Comparison of ENCODE assay signal across 8 mouse cellular contexts in the genomic region with DNA sequence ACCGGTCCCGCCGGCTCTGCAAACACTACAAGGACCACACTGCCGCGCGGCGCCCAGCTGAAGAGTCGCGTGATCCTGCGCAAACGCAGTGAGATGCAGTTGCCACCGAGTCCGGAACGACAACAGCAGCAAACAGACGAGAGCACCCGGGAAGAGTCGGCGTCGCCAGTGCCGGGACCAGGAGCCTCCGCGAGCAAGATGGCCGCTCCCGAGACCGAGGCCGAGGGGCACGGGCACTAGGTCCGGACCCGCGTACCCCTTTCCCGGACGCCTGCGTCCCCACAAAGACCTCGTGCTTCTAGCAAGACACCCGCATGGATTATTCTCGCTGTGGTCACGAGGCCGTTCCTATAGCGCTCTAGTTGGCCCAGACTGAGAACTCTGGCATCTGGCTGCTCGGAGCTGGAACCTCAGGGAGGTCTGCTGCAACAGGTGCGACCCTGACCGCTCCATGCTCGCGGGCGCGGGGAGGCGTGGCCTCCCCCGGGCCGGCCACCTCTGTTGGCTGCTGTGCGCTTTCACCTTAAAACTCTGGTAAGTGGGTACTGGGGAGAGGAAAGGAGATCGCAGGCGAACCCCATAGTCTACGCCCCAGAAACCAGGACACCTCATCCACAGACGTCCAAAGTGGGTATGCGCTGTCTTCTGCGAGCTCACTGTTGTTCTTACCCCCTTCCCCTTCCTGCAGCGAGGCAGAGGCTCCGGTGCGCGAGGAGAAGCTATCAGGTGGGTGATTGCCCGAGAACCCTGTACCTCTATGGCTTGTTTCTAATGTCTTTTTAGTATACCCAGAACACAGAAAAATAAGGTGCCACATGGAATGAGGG. TPM values are rescaled to one million over a fixed set of nuclear protein-coding genes. Genes with fewer than 3 reads are reported as not detected.
DNase-seq lines count a peak whose midpoint lies in the region; ATAC-seq and TF ChIP-seq lines count a peak whose summit lies in the region.

A gene (plus strand): TSS at position 91 of the 827 bp plus-strand sequence.

- peaks cover 21% of the 10 kb centered on the region for H3K36me3 ChIP-seq in C2C12 (ENCODE audit: control insufficient read depth, insufficient read depth)
- peaks cover 26% of the 10 kb centered on the region for H3K36me3 ChIP-seq in heart, embryonic 12.5 days
- peaks cover 39% of the 10 kb centered on the region for H3K36me3 ChIP-seq in liver, embryonic 12.5 days
- H3K36me3 ChIP-seq in stomach, embryonic 15.5 days = 0 out of 2 replicates have a peak, but pooled peaks cover 7% of the 10 kb centered on the region

- peak; percentile 99 for DNase-seq in brain, embryonic 14.5 days (ENCODE audit: low read depth)
- peak; percentile 95 for DNase-seq in kidney, postnatal 10 days
- DNase-seq in natural killer cell, adult 2 months (ENCODE audit: low spot score in 2 of 2) = peak; percentile 84 to 89

- H3K4me2 ChIP-seq in heart, embryonic 12.5 days = peak within 1 kb of the TSS; percentile 81
- H3K4me2 ChIP-seq in liver, embryonic 12.5 days = peak within 1 kb of the TSS; percentile 88
- peak within 1 kb of the TSS; percentile 80 for H3K4me2 ChIP-seq in stomach, embryonic 15.5 days

- ATAC-seq in erythroid progenitor cell, adult 5-6 weeks (replicated peaks; ENCODE audit: low FRiP score, poor library complexity, severe bottlenecking) = peak; percentile 84
- ATAC-seq in heart, embryonic 12.5 days (ENCODE audit: insufficient number of reproducible peaks, low FRiP score) = peak; percentile 95
- peak; percentile 95 for ATAC-seq in liver, embryonic 12.5 days
- ATAC-seq in stomach, embryonic 15.5 days (ENCODE audit: insufficient read depth, low FRiP score, low read depth) = peak; percentile 96

- H3K4me1 ChIP-seq in heart, embryonic 12.5 days (replicated peaks) = peaks cover 5% of the 10 kb centered on the region
- H3K4me1 ChIP-seq in liver, embryonic 12.5 days = peaks cover 18% of the 10 kb centered on the region
- H3K4me1 ChIP-seq in stomach, embryonic 15.5 days = no peaks in the 10 kb centered on the region

- no peak for TF ChIP-seq CTCF in C2C12 (IDR thresholded peaks at IDR 0.05; ENCODE audit: control insufficient read depth, insufficient read depth, insufficient read length)
- no peak for TF ChIP-seq CTCF in brain, embryonic 14.5 days (IDR thresholded peaks at IDR 0.05; ENCODE audit: borderline replicate concordance, extremely low read depth, insufficient read depth, insufficient read length)

- H3K9ac ChIP-seq in heart, embryonic 12.5 days = peak within 1 kb of the TSS; percentile 80
- peak within 1 kb of the TSS; percentile 84 for H3K9ac ChIP-seq in liver, embryonic 12.5 days
- peak within 1 kb of the TSS; percentile 85 for H3K9ac ChIP-seq in stomach, embryonic 15.5 days

- H3K4me3 ChIP-seq in C2C12 (ENCODE audit: insufficient read depth, poor library complexity, severe bottlenecking) = peak within 1 kb of the TSS; percentile 85
- peak within 1 kb of the TSS; percentile 84 for H3K4me3 ChIP-seq in heart, embryonic 12.5 days
- H3K4me3 ChIP-seq in liver, embryonic 12.5 days = peak within 1 kb of the TSS; percentile 83
- H3K4me3 ChIP-seq in stomach, embryonic 15.5 days (replicated peaks) = peak within 1 kb of the TSS; percentile 84

- under 1% methylated on average over 61 of the region's 61 CpGs for WGBS in heart, embryonic 12.5 days
- under 1% methylated on average over 61 of the region's 61 CpGs for WGBS in liver, embryonic 12.5 days (ENCODE audit: insufficient replicate concordance)
- WGBS in stomach, embryonic 15.5 days = under 1% methylated on average over 61 of the region's 61 CpGs

- H3K79me3 ChIP-seq in C2C12 (ENCODE audit: low read depth) = peaks cover 3% of the 10 kb centered on the region

- peak within 1 kb of the TSS; percentile 70 for H3ac ChIP-seq in C2C12 (ENCODE audit: control insufficient read depth, insufficient read length, low read depth)

- H3K27me3 ChIP-seq in C2C12 (ENCODE audit: control insufficient read depth, insufficient read depth, insufficient read length) = no peaks in the 10 kb centered on the region
- H3K27me3 ChIP-seq in heart, embryonic 12.5 days (replicated peaks) = no peaks in the 10 kb centered on the region
- H3K27me3 ChIP-seq in liver, embryonic 12.5 days (replicated peaks) = no peaks in the 10 kb centered on the region
- no peaks in the 10 kb centered on the region for H3K27me3 ChIP-seq in stomach, embryonic 15.5 days (replicated peaks)

- no peaks in the 10 kb centered on the region for H3K9me3 ChIP-seq in heart, embryonic 12.5 days (replicated peaks)
- 0 out of 2 replicates have a peak, but pooled peaks cover 3% of the 10 kb centered on the region for H3K9me3 ChIP-seq in liver, embryonic 12.5 days (replicated peaks)
- H3K9me3 ChIP-seq in stomach, embryonic 15.5 days = no peaks in the 10 kb centered on the region

- peak within 1 kb of the TSS; percentile 93 for H3K27ac ChIP-seq in heart, embryonic 12.5 days (ENCODE audit: poor library complexity, severe bottlenecking)
- peak within 1 kb of the TSS; percentile 88 for H3K27ac ChIP-seq in liver, embryonic 12.5 days
- H3K27ac ChIP-seq in stomach, embryonic 15.5 days = peak within 1 kb of the TSS; percentile 91

- peak; percentile 85; the same call in 1 of the 2 replicates for TF ChIP-seq POLR2A in brain, embryonic 14.5 days (IDR thresholded peaks at IDR 0.05; ENCODE audit: borderline replicate concordance, extremely low read depth, insufficient read depth, insufficient read length, poor library complexity, severe bottlenecking)

- H3K79me2 ChIP-seq in C2C12 (ENCODE audit: control insufficient read depth, insufficient read depth) = peaks cover 16% of the 10 kb centered on the region

TF ChIP-seq in C2C12, 6 proteins besides CTCF, POLR2A, EP300 and RAD21:
- TF ChIP-seq MAX (IDR thresholded peaks at IDR 0.05) (peak; percentile 76), MYOG (IDR thresholded peaks at IDR 0.05; ENCODE audit: control insufficient read depth, extremely low read depth, insufficient read length) (no peak), USF1 (IDR thresholded peaks at IDR 0.05; ENCODE audit: low read depth) (peak; percentile 71), MYOD1 (IDR thresholded peaks at IDR 0.05; ENCODE audit: control insufficient read depth, insufficient read length, low read depth) (peak; percentile 58), CEBPB (IDR thresholded peaks at IDR 0.05; ENCODE audit: low read depth) (no peak)

RNA-seq across cellular contexts. Expression of the gene that starts here (rescaled TPM):
- polyA plus RNA-seq in C2C12 (2012; fragmentation: generic; extraction: Trizol) = 36.1 TPM
- polyA plus RNA-seq in brain, embryonic 14.5 days (2012; rRNA removed) = 48.4 and 76.8 TPM in 2 replicates
- 10.9 and 46.5 TPM in 2 replicates for total RNA-seq in erythroid progenitor cell, adult 5-6 weeks (2015; ENCODE audit: low replicate concordance)
- 1.9 and 9.1 TPM in 2 replicates for total RNA-seq in erythroid progenitor cell, adult 5-6 weeks (2017; ENCODE audit: low replicate concordance)
- 83.0 and 84.3 TPM in 2 replicates for polyA plus RNA-seq in heart, embryonic 12.5 days (2016; fragmentation: Nextera tagmentation; extraction: Ambion mirVana)
- polyA plus RNA-seq in liver, embryonic 12.5 days (2016; fragmentation: Nextera tagmentation; extraction: Ambion mirVana) = 64.9 and 66.4 TPM in 2 replicates
- polyA plus RNA-seq in stomach, embryonic 15.5 days (2015; fragmentation: Nextera tagmentation; extraction: Ambion mirVana) = 109 and 115 TPM in 2 replicates

Comparison
In these comparisons a context has a peak if more than half of its experiments do, and no peak if none do; other contexts are left out.
1. Peak in every context shown above with its lines: DNase-seq, ATAC-seq, H3K4me3 ChIP-seq and H3K27ac ChIP-seq.